Mouse (Mus musculus) bone marrow macrophage, adult 2 months (primary cell): ENCODE measurements around the gene Hivep3. TPM values are rescaled to one million over a fixed set of nuclear protein-coding genes. Genes with fewer than 3 reads are reported as not detected.

Experiments used
- H3K27ac ChIP-seq: 2 replicates; pipeline ENCODE4 v1.5.1; 2012; ENCODE audit warnings: low read depth, low read length; ENCODE audit not compliant: insufficient read depth
- H3K4me1 ChIP-seq: 2 replicates; pipeline ENCODE4 v1.6.1; 2012; ENCODE audit warnings: low read length; ENCODE audit not compliant: control insufficient read depth, insufficient read depth
- H3K4me3 ChIP-seq: 2 replicates; pipeline ENCODE4 v1.5.1; 2012; ENCODE audit warnings: mild to moderate bottlenecking, low read length, moderate library complexity; ENCODE audit not compliant: insufficient read depth
- CTCF ChIP-seq: IDR thresholded peaks from 2 replicates; pipeline ENCODE4 v1.5.1; 2012; ENCODE audit warnings: low read depth, mild to moderate bottlenecking, low read length, moderate library complexity
- POLR2A ChIP-seq: IDR thresholded peaks from 2 replicates; pipeline ENCODE4 v1.6.1; 2012; ENCODE audit warnings: mild to moderate bottlenecking, low read depth, low read length, borderline replicate concordance
- polyA plus RNA-seq: library from polyadenylated mRNA; stranded (reverse); fragments of >200 nt; gene quantifications from 2 replicates; pipeline ENCODE4 v1.2.4, GENCODE M21; 2012; ENCODE audit not compliant: missing spikeins, insufficient read depth, insufficient read length

Hivep3 gene
- polyA plus RNA-seq, 1 experiment, result 19.8 TPM

DNA sequence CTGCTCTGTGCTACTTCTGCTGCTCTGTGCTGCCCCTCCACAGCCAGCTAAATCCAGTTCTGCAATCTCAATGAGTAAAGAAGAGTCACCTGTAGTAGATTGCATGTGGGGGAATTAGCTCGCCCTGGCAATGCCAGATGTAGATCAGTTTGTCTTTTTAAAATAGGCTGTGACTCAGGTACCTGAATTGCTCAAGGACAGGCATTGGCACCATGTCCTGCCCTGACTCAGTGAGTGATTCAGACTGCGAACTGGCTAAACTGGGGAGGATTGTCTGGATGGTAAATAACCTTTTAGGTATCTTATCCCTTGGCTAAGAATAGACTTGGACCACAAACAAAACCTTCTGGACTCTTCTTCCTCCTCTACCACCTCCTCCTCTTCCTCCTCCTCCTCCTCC, 52.7 kb downstream of the Hivep3 start:
- no peak for TF ChIP-seq CTCF
- no peak for TF ChIP-seq POLR2A
- H3K4me1 ChIP-seq, result peaks cover 4% of the 10 kb centered on the region
- no peak overlapping the region for H3K4me3 ChIP-seq
- H3K27ac ChIP-seq, result no peak overlapping the region

DNA sequence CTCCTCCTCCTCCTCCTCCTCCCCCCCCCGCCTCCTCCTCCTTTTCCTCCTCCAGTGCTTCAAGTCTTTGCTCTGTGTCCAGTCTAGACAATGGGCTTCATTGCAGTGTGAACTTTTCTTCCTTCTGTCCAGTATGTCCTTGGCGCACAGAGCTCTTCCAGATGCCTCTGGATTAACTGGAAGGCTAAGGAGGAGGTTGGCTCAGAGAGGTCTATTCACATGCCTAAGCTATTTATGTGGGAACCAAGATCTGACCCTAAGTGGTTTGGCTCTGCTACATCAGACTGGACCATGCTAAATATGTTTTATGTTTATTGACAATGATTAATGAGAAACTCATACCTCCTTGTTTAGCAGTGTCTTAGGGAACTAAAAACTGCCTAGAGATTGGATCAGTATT, 53.1 kb downstream of the Hivep3 start:
- TF ChIP-seq CTCF, result no peak
- TF ChIP-seq POLR2A, result no peak
- H3K27ac ChIP-seq, result no peak overlapping the region
- H3K4me3 ChIP-seq, result no peak overlapping the region
- peaks cover 4% of the 10 kb centered on the region for H3K4me1 ChIP-seq

DNA sequence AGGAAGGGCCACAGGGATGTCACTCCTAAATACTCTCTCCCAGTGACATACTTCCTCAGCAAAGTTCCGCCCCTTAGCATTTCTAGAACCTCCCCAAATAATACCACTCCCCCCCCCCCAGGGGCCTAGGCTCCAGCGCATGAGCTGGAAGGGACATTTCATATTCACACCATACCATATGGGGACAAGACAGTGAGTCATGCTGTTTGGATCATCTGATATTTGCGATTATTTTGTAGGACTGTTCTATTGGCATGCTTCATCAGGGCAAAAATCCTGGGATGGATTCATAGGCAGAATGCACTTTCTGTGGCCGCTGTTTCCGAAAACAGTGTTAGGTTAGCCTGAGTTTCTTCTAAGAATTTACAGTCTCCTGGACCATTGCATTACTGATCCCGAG, 55.2 kb downstream of the Hivep3 start:
- no peaks in the 10 kb centered on the region for H3K4me1 ChIP-seq
- H3K27ac ChIP-seq, result no peak overlapping the region
- no peak overlapping the region for H3K4me3 ChIP-seq
- no peak for TF ChIP-seq POLR2A
- TF ChIP-seq CTCF, result no peak

DNA sequence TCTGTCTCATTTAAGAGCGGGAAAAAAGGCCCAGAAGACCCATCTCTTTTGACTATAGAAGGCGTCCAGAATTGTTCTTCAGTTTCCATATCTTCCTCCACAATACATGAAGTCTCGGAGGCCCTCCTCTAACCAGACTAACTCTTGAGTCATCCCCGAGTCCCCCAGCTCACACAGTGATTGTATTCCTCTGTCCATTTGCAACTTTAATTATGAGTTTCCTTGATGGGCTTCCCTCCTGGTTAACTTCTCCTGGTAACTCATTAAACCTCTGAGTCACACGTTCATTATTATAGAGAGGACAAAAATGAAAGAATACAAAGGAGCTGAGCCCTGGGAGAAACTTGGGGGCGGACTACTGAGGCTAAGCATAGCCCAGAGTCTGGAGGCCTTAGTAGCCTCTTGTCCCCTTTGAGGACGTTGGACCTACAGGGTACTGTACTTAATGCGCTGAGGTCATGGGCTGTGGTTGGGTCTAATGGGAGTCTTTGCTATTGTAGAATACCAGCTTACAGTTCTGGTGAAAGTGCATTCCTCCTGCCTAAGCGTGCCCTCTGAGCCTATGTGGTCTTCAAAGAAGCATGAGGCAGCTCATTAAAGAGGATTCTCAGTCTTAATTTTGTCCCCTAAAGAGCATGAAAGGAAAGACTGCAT, 56.0 kb downstream of the Hivep3 start:
- TF ChIP-seq POLR2A (no peak), CTCF (no peak)
- no peak overlapping the region for H3K27ac ChIP-seq

GRCm38 (mm10) chr4:119798891-119799290, 65.3 kb downstream of the Hivep3 start:
- TF ChIP-seq CTCF (no peak), POLR2A (no peak)
- no peak overlapping the region for H3K27ac ChIP-seq
- no peaks in the 10 kb centered on the region for H3K4me1 ChIP-seq
- no peak overlapping the region for H3K4me3 ChIP-seq

More for the DNA sequence above, 56.0 kb downstream of the Hivep3 start:
- Histone ChIP-seq H3K4me3 (no peak overlapping the region), H3K4me1 (no peaks in the 10 kb centered on the region)

- no peak for TF ChIP-seq CTCF
- no peak for TF ChIP-seq POLR2A
- no peak overlapping the region for H3K27ac ChIP-seq
- peaks cover 10% of the 10 kb centered on the region for H3K4me1 ChIP-seq
- no peak overlapping the region for H3K4me3 ChIP-seq
These were observed 73.0 kb downstream of the Hivep3 start for GRCm38 (mm10) chr4:119806556-119806955.

GRCm38 (mm10) chr4:119807359-119807758, 73.8 kb downstream of the Hivep3 start:
- TF ChIP-seq POLR2A, result no peak
- no peak for TF ChIP-seq CTCF
- peaks cover 10% of the 10 kb centered on the region for H3K4me1 ChIP-seq
- H3K4me3 ChIP-seq, result no peak overlapping the region
- no peak overlapping the region for H3K27ac ChIP-seq

DNA sequence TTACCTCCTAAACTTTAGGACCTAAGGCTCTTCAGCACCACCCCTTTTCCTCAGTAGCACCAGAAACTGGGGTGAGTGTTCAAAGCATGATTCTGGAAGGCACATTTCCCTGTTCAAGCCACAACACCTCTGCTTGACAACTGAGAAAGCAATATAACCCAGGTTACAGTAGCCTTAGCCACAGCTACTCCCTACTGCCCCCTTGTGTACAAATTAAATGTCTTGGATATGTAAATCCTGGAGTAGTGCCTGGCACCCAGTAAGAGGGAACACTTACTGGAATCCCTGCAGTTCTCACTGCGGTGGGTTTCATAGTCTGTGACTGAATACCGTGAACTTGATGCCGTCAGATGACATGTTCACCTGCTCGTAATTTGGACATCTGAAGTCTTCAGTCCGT, 75.7 kb downstream of the Hivep3 start:
- Histone ChIP-seq H3K27ac (no peak overlapping the region), H3K4me1 (peaks cover 10% of the 10 kb centered on the region), H3K4me3 (no peak overlapping the region)
- TF ChIP-seq CTCF (no peak; the same call in 1 of the 2 replicates), POLR2A (no peak)

DNA sequence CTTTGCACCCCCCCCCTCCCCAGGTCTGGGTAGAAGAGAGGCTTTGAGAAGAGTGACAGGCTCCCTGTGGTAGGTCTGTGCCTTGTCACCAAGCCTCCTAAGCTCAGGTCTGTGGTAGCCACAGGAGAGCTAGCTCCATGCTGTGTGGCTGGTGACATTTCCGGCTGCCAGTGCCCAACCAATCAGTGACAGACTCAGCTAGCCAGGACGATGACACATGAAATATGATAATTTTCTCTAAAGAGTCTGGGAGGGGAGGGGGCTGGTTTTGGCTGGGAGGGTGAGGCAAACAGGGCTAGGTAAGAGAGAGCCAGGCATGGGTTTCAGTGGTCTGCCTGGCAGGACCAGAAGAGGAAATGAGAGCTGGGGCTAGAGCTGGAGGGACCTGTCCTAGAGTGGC, 79.2 kb downstream of the Hivep3 start:
- TF ChIP-seq CTCF (no peak), POLR2A (no peak)
- H3K4me3 ChIP-seq, result no peak overlapping the region
- no peak overlapping the region for H3K27ac ChIP-seq
- H3K4me1 ChIP-seq, result peaks cover 10% of the 10 kb centered on the region

- no peak overlapping the region for H3K4me3 ChIP-seq
- no peak overlapping the region for H3K27ac ChIP-seq
- H3K4me1 ChIP-seq, result peaks cover 8% of the 10 kb centered on the region
- no peak for TF ChIP-seq CTCF
- no peak for TF ChIP-seq POLR2A
These were observed 80.1 kb downstream of the Hivep3 start for GRCm38 (mm10) chr4:119813500-119814184.
